Mouse (Mus musculus): ENCODE results near the gene Epn2.

The Epn2 gene

DNA sequence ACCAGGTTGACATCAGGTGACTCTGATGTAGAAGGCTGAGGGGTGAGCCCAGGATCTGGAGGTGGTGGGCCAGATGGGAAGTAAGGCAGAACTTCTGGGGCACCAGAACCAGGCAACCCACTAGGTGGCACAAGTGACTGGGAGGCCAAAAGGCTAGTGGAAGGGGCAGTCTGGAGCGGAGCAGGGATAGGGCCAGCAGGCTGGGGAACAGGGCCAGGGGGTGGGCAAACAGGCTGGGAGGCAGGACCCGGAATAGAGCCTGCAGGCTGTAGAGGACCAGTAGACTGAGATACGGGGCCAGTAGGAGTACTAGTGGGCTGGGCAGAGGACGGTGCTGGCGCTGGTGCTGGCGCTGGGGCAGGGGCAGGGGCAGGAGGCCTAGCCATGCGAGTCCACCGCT is 89.6 kb downstream of the Epn2 start:
- no peak for DNase-seq (ENCODE audit: low spot score in 2 of 2)

DNA sequence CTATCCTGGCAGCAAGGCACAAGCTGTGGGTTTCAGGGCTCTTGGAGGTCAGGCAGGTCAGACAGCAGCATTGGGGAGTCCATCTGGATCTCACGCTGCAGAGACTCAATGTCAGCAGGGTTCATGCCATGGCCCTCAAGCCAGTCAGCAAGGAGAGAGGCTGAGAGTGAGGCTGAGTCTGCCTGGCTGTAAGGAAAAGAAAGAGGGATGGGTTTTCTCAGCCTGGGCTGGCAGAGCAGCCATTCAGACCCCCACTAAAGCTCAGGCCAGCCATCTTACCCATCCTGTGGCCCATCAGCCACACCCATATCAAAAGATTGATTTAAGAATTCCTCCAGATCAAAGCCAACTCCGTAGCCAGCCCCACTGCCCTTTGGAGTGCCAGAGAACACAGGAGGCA is 90.4 kb downstream of the Epn2 start:
- DNase-seq (ENCODE audit: low spot score in 2 of 2), result no peak

DNA sequence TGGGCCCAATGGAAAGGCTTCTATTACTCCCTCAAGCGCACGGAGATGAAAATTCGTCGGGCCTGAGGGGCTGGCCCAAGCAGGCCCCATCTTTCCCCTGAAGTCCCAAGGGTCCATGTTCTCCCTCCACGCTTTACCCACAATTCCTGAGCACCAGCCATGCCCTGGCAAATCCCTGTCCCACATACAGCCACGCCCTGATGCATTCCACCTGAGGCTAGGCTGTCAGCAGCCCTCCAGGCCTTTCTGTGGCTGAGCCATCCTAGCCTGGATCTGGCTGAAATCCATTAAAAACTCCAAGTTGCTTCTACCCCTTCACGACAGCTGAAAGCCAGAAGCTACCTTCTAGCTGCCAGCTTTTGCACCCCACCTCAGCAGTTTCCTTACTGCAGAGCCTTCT is 91.6 kb downstream of the Epn2 start:
- DNase-seq (ENCODE audit: low spot score in 2 of 2), result no peak

DNA sequence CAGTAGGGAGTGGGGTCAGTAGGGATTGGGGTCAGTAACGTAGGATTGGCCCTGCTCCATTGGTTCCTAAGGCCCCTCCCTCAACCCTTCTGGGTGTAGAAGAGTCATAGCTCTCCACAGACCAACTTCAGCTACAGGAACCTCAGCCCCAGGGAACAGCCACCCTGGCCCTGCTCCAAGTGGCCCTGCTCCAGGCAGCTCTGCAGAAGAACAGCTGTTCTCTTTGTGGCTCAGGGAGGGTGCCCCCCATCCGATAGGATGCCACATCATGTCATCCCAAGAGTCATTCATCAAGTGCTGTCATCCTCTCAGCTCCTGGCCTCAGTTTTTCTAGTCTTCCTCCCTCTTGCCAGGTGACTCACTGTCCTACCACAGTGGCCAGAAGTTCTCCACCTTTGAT is 92.1 kb downstream of the Epn2 start:
- no peak for DNase-seq (ENCODE audit: low spot score in 2 of 2)

DNA sequence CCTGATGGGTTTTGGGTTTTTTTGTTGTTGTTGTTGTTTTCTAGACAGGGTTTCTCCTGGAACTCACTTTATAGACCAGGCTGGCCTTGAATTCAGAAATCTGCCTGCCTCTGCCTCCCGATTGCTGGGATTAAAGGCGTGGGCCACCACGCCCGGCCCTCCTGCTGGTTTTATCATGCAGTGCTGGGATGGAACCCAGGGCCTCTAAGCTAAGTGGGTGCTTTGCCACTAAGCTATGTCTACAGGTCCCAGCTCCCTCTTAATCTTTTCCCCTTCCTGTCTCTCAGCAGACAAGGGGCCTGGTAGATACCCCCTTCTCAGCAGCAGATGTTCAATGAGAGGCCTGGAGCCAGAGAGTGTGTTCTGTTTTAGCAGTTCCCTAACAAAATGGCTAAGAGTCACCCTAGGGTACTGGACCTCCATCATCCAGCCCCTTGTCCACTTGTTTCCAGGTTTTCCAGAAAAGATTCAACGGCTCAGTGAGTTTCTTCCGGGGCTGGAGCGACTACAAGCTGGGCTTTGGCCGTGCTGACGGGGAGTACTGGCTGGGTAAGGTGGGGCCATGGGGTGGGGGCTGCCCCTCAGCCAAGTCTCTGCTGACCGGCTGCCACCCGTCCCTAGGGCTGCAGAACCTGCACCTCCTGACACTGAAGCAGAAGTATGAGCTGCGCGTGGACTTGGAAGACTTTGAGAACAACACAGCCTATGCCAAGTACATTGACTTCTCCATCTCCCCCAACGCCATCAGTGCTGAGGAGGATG is 92.8 kb downstream of the Epn2 start:
- DNase-seq (ENCODE audit: low spot score in 2 of 2), result no peak

DNA sequence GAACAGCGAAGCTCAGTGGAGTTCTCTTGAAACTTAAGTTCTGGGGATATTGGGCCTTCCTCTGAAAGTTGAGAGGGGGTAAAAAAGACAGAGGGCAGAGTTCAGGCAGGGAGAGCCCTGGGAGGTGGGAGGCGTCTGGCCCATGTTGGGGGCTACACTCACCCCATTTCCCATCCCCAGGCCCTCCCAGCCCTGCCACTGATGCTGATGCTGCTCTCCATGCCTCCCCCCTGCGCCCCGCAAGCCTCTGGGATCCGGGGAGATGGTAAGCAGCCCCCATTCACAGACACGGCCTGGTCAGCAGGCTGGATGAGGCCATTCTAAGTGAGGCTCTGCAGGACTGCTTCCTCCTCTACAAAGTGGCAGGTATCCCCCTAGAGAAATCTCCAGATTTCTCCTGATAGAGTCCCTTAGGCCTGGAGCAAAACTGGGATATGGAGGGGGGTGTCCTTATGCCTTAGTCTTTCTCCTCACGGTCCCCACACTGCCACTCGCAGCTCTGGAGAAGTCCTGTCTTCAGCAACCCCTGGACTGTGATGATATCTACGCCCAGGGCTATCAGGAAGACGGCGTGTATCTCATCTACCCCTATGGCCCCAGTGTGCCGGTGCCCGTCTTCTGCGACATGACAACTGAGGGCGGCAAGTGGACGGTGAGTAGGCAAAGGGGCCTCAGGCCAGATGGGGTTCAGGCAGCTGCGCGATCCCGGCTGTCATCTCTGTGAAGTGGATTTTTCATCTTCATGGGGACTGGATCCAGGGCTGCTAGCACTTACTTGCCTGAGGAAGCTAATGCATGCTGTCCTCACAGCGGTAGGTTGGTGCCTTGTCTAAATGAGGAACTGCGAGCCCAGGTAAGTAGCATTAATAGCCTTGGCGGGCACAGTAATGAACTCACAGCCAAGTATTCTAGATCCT is 93.7 kb downstream of the Epn2 start:
- no peak for DNase-seq (ENCODE audit: low spot score in 2 of 2)

DNA sequence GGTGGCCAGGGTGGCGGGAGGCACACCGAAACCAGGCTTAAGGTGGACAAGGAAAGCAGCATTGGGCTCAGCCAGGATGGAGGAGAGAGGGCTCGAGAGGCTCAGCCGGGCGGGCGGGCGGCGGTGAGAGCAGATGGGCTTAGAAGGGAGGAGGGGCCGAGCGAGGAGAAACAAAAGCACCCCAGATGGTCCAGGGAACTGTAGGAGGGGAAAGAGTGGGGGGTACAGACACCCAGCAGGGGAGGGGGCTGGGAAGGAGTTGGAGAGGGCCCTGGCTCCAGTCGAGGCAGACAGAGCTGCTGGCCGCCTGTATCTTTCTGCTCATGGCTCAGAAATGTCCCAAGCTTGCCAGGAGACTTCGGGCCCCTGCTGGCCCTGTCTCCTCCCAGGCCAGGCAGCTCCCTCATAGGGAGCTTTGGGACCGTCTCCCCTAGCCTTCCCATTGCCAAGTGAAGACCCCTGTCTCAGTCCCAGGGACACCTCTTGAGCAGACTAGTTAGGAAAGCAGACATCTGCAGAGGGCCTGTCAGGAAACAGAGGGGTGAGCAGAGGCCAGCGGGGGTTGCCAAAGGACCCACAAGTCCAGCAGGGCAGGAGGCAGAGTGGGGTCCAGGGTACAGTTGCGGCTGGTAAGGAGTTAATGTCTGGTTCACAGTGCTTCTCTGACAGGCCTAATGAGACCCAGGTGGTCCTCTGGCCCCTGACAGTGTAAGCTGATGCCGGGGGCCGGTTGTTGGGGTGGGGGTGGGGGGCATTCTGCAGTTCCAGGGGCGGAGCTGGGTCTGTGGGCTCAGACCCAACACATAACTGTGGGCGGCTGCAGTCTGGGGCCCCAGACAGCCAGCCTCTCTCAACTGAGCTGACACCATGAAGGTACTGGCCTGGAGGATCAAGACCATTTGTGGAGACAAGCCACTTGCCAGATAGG is 94.6 kb downstream of the Epn2 start, which contains the start of gene Mfap4:
TSS of gene Mfap4 (plus strand) at position 819 of the 928 bp plus-strand sequence.
- DNase-seq (ENCODE audit: low spot score in 2 of 2), result no peak

DNA sequence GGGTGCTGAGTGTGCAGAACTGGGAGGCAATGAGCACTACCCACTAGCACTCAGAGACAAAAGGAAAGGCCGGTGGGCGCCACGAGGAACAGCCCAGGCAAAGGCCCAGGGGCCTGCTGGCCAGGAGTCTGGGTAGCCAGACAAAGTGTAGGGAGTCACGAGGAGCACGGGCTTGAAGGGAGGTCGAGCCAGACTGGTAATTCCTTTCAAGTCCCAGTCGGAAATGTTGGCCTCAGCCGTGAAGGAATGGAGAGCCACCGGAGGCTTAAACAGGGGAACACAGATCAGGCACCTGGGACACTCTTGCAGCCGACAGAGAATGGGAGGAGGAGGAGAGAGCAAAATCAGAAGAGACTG is 95.3 kb downstream of the Epn2 start:
- no peak for DNase-seq (ENCODE audit: low spot score in 2 of 2)

DNA sequence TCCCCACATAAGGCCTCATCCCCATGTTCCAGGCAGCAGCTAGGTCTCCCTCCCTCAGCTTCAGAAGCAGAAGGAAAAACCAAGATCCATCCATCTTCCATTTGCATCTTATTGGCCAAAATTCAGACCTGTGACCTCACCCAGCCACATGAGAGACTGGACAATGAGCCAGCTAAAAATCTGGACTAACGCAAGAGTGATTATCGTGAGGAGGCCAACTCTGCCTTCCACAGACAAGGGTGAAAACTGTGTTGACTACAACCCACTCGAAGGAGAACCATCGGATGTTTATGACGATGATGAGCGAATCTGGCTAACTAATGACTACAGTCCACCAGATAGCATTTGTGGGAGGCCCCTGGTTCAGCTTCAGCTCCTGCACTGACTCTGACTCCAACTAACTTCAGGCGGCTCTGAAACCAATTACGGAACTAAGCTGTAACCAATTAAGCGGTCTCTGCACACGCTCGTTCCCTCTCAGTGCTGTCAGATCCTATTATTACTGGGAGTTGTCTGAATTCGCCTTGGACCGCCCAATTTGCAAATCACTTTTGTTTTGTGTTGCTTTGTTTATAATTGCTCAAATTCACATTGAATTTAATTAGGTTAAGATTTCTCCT is 96.2 kb downstream of the Epn2 start:
- DNase-seq (ENCODE audit: low spot score in 2 of 2), result no peak

DNA sequence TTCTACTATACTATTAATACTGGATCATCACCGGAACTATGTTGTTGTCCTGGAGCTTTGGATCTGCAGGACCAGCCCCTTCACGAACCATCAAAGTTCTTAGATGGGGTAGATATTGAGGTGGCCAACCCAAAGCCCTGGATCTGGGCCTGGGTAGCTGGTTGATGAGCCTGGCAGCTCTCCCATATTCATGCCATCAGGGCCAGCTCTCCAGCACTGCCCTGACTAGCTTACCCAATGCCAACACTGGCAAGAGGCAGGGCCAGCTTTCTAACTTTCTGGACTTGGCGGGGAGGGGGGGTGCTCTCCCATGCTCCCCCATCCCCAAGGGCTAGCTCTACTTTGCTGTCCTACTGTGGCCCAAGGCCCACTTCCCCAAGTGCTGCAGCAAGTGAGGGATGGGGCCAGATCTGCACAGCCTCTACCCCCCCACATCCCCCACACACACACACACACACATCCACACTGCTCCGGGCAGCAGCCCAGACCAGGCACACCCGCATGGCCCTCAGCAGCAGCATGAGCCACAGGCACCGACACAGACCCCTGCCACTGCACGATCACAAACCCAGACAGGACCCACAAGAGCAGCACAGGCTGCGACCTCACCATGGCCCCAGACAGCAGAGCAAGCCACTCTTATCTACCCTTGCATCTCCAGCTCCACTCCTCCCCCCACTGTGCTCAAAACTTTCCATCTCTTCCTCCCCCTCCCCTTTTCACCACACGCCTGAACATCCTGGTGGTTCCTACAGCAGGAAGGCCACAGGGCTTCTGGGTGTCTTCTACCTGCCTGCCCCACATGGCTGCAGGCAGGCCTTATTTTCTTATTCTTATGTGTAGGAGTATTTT is 98.0 kb downstream of the Epn2 start:
- no peak for DNase-seq (ENCODE audit: low spot score in 2 of 2)

DNA sequence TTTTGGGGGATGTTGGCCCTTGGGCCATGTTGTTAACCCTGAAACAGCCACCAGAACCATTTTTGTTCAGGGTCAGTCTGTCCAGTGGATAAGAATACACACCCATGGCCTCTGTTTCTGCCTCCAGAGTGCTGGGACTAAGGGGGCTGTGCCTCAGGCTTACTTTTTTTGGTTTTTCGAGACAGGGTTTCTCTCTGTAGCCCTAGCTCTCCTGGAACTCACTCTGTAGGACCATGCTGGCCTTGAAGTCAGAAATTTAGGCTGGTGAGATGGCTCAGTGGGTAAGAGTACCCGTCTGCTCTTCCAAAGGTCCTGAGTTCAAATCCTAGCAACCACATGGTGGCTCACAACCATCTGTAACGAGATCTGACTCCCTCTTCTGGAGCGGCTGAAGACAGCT is 100.7 kb downstream of the Epn2 start:
- DNase-seq (ENCODE audit: low spot score in 2 of 2), result no peak

DNA sequence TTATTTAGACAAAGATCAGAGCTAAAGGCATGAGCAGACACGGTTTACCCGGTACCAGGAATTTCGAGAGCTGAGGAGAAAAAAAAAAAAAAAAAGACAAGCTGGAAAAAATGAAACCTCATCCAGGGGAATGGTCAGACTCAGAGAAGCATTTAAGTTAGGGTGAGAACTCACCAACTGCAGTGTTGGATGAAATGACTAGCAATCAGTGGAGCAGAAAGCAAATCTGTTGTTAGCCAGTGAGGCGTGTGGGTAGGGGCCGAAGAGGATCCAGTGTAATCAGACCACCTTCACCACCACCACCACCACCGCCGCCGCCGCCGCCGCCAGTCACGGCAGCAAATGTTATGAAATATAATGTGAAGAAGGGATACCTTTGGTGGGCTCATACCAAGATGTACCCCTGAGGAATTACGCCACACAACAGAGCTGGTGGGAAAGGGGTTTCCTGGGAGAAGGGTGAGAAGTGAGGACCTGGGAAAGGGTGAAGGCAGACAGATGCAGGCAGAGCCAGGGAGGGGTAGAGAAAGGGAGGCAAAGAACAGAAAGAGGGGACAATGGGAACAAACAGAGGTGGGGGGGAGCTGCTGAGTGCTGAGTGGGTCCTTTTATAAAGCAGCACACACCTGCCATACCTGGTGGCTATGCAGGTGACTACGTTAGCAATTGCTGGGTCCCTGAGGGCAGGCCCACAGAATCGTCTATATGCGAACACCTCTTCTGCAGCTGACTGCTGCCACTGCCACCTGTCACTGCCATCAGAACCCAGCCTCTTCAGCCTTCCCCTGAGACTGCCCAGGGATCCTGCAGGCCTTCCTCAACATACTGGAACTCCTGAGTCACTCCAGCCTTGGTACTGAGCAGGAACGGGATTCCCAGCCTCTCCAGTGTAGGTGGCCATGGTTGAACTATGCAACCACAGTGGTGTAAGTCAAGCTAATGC is 101.7 kb downstream of the Epn2 start:
- no peak for DNase-seq (ENCODE audit: low spot score in 2 of 2)

DNA sequence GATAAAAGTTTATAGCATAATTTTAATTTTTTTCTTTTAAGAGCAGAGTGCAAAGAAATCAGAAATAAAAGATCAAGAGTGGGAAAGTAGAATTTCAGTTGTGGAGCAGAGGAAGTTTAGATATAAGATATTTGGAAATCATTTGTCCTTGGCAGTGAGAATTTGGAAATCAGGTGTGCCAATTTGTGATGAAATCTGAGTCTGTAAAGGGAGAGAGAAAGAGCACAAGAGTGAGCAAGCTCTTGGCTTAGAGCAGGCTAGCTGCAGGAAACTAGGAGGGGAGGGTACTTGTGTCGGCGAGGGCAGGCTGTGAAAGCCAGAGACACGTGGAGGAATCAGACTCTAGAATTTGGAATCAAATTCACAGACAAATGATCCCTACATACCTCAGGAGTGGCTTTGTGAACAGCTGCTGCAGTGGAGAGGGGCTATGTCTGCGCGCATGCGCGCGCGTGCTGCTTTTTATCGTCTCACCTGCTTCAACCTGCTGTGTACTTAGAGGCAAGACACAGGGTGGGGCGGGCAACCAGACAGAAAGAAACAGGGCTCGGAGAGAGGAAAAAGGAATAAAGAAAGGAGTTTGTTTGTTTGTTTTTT is 102.6 kb downstream of the Epn2 start:
- DNase-seq (ENCODE audit: low spot score in 2 of 2), result no peak

DNA sequence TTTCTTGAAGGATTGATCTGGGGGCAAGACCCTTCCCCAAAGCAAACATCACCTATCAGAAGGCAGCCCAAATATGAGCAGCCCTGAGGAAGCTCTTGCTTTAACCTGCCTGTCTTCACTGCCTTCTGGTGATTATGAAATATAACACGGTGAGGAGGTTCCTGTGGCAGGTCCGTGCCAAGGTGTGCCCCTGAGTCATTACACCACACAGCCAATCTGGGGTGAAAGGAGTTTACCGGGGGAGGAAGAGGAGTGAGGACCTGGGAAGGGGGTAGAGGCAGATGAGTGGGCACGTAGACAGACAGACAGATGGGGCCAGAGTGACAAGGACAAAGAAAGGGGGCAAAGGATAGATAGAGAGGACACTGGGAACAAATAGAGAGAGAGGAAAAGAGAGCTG is 105.9 kb downstream of the Epn2 start:
- DNase-seq (ENCODE audit: low spot score in 2 of 2), result no peak

DNA sequence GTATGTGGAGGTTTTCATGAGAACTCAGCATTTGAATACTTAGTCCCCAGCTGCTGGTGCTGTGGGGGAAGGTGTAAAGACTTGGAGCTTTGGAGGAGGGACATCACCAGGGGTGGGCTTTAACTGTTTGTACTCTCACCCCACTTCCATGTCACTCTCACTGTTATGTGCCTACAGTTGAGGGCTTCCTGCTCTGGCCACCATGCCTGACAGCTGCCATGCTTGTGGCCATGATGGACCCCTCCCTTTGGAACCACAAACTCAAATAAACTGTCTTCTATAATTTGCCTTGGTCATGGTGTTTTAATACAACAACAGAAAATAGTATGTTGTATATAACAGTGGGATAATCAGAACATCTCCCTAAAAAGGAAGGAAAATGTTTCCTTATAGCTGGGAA is 108.6 kb downstream of the Epn2 start:
- no peak for DNase-seq (ENCODE audit: low spot score in 2 of 2)

DNA sequence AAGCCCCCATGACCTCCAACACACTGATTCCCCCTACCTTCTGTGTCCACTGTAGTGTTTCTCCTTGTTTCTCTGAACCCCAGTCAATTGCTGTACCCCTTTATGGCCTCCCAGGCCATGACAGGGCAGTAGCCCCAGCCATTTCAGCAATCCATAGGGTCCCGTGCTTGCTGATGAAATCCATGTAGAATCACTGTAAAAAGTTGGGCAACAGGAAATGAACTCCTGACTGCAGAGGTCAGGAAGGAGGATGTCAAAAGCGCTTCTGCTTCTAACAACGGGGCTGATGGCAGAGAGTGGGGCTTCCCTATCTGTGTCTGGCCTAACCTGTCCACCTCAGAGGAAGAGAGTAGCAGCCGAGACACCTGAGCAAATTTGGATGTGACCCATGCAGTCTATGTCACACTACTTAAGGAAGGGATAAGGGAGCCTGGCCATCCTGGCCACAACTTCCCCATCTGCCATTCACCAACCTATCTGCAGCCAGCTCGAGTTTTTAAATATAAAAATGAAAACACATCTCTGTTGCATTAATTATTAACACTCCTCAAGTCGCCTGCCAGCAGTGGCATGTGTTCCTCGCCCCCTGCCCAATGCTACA is 110.1 kb downstream of the Epn2 start:
- DNase-seq (ENCODE audit: low spot score in 2 of 2), result no peak

DNA sequence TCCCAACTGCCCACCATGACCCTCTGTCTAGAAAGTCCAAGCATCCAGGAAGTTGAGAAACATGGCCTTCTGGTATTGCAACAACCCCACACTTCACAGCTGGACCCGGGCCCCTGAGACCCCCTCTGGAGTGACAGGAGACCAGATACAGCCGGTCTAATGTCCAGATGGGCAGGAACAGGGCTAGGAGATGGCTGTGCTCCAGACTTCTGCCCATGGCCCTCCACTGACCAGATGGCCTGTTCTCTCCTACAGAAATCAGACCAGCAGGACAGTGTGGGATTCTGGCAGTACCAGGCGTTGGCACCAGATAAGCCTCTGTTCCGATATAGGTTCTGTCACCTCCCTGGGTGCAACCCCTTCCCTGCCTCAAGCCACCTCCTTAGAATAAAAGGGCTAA is 111.0 kb downstream of the Epn2 start:
- no peak for DNase-seq (ENCODE audit: low spot score in 2 of 2)

Data from frontal cortex, postnatal 25 days (tissue).